Mouse (Mus musculus): ENCODE measurements around the gene Slit2. TPM values are rescaled to one million over a fixed set of nuclear protein-coding genes. Genes with fewer than 3 reads are reported as not detected.

Gene Slit2
- polyA plus RNA-seq, 1 experiment from 2014 or later: 4.6 TPM

DNA sequence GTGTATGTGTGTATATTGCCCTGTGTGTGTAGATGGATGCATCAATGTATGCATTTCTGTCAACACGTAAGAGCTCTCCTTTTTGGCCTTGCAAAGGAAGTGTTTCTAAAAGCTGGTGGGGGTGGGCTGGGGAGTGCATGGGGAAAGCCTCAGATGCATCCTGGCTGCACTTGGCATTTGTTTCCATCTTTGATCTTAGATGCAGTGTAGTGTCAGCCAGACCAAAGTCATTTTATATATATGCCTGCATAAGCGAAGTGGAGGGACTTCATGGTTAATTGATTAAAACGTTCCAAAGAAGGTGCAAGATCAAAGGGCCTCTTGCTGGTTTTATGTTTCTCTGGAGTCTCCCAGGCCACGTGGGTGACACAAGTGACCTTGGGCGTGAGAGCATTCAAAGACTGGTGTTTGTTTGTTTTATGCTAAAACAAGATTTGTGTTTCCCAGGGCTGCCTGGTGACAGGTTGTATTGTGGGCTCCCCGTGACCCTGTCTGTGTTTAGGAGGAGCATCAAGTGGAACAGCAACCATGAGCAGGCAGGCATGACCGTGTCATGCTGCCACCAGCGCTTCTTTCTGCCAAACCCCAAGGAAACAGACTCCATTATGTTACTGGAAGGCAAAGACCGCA lies 351.1 kb downstream of the Slit2 start:
- no peaks in the 10 kb centered on the region for H3K9me3 ChIP-seq (ENCODE audit: control insufficient read depth)
- no peak overlapping the region for H3K4me3 ChIP-seq (ENCODE audit: low read depth, low read length)
- no peak for ATAC-seq
- no peak overlapping the region for H3K4me2 ChIP-seq (replicated peaks; ENCODE audit: low read depth)
- H3K36me3 ChIP-seq (ENCODE audit: control insufficient read depth, insufficient read depth): no peaks in the 10 kb centered on the region
- no peaks in the 10 kb centered on the region for H3K27me3 ChIP-seq (replicated peaks; ENCODE audit: control insufficient read depth, insufficient read depth, low read length)
- no peak overlapping the region for H3K9ac ChIP-seq (ENCODE audit: low read depth, low read length)
- H3K27ac ChIP-seq (ENCODE audit: low read depth, low read length): no peak overlapping the region
- no peak for TF ChIP-seq CTCF (IDR thresholded peaks at IDR 0.05; ENCODE audit: low read depth)
- no peaks in the 10 kb centered on the region for H3K4me1 ChIP-seq (replicated peaks; ENCODE audit: control insufficient read depth, insufficient read depth, low read length)
- 51% methylated on average over 9 of the region's 9 CpGs for WGBS

DNA sequence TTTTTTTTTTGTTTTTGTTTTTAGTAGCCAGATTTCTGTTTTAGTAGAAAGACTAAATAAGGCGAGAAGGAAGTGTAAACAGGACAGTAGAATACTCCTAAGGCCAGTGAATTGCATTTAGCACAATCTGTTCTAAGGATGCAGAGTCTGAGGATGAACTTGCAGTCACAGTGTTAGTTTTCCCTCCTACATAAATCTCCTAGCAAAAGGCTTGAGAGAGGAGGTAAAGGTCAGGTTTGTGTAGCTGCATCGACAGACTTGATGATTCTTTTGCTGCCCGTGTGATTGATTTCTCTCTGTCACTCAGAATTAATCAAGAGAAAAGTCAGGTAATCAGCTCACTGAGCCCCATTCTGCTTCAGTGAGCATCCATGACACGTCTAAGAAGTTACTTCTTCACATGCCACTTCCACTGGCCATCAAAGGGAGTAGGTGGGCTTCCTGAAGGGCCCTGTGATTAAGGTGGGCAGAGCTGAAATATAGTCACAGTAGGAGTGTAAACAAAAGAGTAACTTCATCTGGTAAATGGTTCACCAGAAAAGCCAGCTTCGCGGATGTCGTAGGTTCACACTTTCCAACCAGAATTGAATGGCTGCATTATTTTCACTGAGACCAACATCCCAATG lies 358.0 kb downstream of the Slit2 start:
- Histone ChIP-seq H3K4me2 (replicated peaks; ENCODE audit: low read depth) (no peak overlapping the region), H3K27ac (ENCODE audit: low read depth, low read length) (no peak overlapping the region), H3K4me1 (replicated peaks; ENCODE audit: control insufficient read depth, insufficient read depth, low read length) (no peaks in the 10 kb centered on the region), H3K9me3 (ENCODE audit: control insufficient read depth) (no peaks in the 10 kb centered on the region), H3K9ac (ENCODE audit: low read depth, low read length) (no peak overlapping the region), H3K36me3 (ENCODE audit: control insufficient read depth, insufficient read depth) (no peaks in the 10 kb centered on the region), H3K27me3 (replicated peaks; ENCODE audit: control insufficient read depth, insufficient read depth, low read length) (no peaks in the 10 kb centered on the region), H3K4me3 (ENCODE audit: low read depth, low read length) (no peak overlapping the region)
- WGBS: 28% methylated on average over 7 of the region's 7 CpGs
- TF ChIP-seq CTCF (IDR thresholded peaks at IDR 0.05; ENCODE audit: low read depth): no peak
- ATAC-seq: no peak

DNA sequence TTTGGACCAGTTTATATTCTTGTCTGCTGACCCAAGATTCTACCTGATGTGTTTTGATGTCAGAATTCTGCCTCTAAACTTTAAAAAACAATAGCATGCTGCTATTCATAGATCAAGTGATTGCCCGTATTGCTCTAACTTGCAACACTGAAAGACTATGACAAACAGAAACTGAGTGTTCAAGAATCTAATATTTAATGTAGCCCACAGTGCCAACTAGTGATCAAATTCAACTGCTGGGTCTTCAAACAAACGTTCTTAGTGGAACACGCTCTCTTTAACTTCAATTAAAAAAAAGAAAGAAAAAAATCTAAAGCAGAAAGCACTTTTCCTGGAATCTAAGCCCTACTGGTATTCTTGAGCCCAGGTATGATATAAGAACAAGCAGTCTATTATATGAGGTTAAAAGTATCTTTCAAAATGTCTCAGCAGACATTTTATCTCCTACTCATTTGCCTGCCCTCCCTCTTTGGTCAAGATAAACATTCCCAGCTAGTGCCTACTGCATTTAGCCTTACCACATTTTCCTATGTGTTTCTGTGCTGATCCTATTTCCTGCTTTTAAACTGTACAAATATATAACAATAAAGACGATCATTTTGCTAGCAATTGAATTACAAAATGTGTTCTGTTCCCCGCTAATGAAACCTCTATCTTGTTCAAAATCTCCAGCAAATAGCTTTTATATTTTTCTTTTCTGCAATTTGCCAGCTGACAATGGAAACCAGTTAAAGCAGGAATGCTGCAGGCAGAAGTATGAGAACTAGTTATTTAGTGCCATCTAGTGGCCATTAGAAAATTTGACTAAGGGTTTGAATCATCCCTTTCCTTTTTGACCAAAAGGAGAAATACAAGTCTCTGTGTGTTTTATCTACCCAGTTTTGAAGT lies 362.4 kb downstream of the Slit2 start:
- Histone ChIP-seq H3K9ac (ENCODE audit: low read depth, low read length) (no peak overlapping the region), H3K4me3 (ENCODE audit: low read depth, low read length) (no peak overlapping the region), H3K27me3 (replicated peaks; ENCODE audit: control insufficient read depth, insufficient read depth, low read length) (no peaks in the 10 kb centered on the region), H3K27ac (ENCODE audit: low read depth, low read length) (no peak overlapping the region), H3K4me1 (replicated peaks; ENCODE audit: control insufficient read depth, insufficient read depth, low read length) (no peaks in the 10 kb centered on the region), H3K4me2 (replicated peaks; ENCODE audit: low read depth) (no peak overlapping the region), H3K9me3 (ENCODE audit: control insufficient read depth) (no peaks in the 10 kb centered on the region), H3K36me3 (ENCODE audit: control insufficient read depth, insufficient read depth) (no peaks in the 10 kb centered on the region)
- peak; percentile 72 for TF ChIP-seq CTCF (IDR thresholded peaks at IDR 0.05; ENCODE audit: low read depth)
- 44% methylated on average over 5 of the region's 5 CpGs for WGBS
- ATAC-seq: no peak

DNA sequence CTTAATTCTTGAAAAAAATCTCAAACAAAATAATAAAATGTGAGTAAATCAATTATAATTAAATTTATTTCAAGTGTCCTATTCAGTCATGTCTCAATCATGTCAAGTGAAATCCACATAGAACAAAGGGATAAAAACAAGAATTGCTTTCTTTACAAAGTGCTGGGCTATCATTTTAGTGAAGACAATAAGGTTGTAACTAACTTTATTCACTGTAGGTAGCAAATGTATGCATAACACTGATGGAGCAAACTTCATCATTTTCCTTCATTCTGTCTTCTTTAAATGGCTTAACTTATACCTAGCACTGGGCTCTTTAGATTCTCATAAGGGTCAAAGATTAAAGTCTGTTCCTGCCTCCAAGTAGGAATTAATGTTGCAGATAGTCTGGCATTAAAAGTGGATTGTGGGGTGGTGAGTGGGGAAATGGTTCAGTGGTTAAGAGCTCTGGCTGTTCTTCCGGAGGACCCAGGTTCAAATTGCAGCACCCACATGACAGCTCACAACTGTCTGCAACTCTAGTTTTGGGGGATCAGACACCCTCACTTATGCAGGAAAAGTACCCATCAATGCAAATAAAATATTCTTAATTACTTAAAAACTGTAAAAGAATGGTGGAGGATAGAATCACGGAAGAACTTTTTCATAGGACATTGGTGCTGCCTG lies 363.2 kb downstream of the Slit2 start:
- Histone ChIP-seq H3K4me3 (ENCODE audit: low read depth, low read length) (no peak overlapping the region), H3K27ac (ENCODE audit: low read depth, low read length) (no peak overlapping the region), H3K9me3 (ENCODE audit: control insufficient read depth) (no peaks in the 10 kb centered on the region), H3K27me3 (replicated peaks; ENCODE audit: control insufficient read depth, insufficient read depth, low read length) (no peaks in the 10 kb centered on the region), H3K4me1 (replicated peaks; ENCODE audit: control insufficient read depth, insufficient read depth, low read length) (no peaks in the 10 kb centered on the region), H3K9ac (ENCODE audit: low read depth, low read length) (no peak overlapping the region), H3K36me3 (ENCODE audit: control insufficient read depth, insufficient read depth) (no peaks in the 10 kb centered on the region), H3K4me2 (replicated peaks; ENCODE audit: low read depth) (no peak overlapping the region)
- TF ChIP-seq CTCF (IDR thresholded peaks at IDR 0.05; ENCODE audit: low read depth): no peak
- no peak for ATAC-seq
- WGBS: 91% methylated on average over 2 of the region's 2 CpGs

DNA sequence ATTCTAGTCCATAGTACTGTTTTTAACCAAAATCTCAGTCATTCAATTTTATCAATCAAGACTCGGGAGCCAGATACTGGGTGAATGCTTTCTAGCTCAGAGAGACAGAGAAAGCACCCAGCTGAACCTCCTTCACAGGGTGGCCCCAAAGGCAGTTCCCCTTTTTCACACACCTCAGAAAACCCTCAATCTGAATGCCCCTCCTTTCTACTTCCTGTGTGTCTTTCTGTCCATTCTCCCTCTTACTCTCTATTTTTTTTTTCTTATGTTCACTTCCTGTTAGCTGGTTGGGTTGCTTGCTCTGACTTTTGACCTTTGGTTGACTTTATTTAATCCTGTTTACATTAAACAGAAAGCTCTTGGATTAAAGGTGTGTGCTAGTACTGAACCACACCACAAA lies 366.4 kb downstream of the Slit2 start:
- no peak for TF ChIP-seq CTCF (IDR thresholded peaks at IDR 0.05; ENCODE audit: low read depth)
- ATAC-seq: no peak
- Histone ChIP-seq H3K9me3 (ENCODE audit: control insufficient read depth) (no peaks in the 10 kb centered on the region), H3K27ac (ENCODE audit: low read depth, low read length) (no peak overlapping the region), H3K9ac (ENCODE audit: low read depth, low read length) (no peak overlapping the region), H3K4me2 (replicated peaks; ENCODE audit: low read depth) (no peak overlapping the region), H3K4me3 (ENCODE audit: low read depth, low read length) (no peak overlapping the region), H3K27me3 (replicated peaks; ENCODE audit: control insufficient read depth, insufficient read depth, low read length) (no peaks in the 10 kb centered on the region), H3K4me1 (replicated peaks; ENCODE audit: control insufficient read depth, insufficient read depth, low read length) (no peaks in the 10 kb centered on the region), H3K36me3 (ENCODE audit: control insufficient read depth, insufficient read depth) (no peaks in the 10 kb centered on the region)
- WGBS: 91% methylated on average over 1 of the region's 1 CpGs

Small RNAs within 50 kb of the gene (microRNA-seq; reads per million reads assigned to microRNA genes)
- gene Mir218-1: 9.2 reads per million, percentile 20 among the genes with 10 or more reads in this experiment
